Mouse (Mus musculus) intestine, postnatal 0 days (tissue): ENCODE results near the gene Kank1. TPM values are rescaled to one million over a fixed set of nuclear protein-coding genes. Genes with fewer than 3 reads are reported as not detected.
A peak's percentile ranks its signal among the peaks of the same experiment; 100 is the strongest.

ENCODE experiments used
- ATAC-seq: fragments of 200-750 bp; cut with Nextera tagmentation; 2 replicates; pipeline ENCODE4 v1.8.0; 2017; ENCODE audit warnings: mild to moderate bottlenecking, moderate TSS enrichment, moderate library complexity
- H3K27ac ChIP-seq: fragments of 300-500 bp; sonication (generic); 2 replicates; pipeline ENCODE4 v1.5.1; 2014; ENCODE audit warnings: mild to moderate bottlenecking, low read depth, low read length, moderate library complexity
- H3K27me3 ChIP-seq: fragments of 300-500 bp; sonication (generic); replicated peaks from 2 replicates; pipeline ENCODE4 v1.6.1; 2014; ENCODE audit warnings: low read length, mixed read lengths; ENCODE audit not compliant: control insufficient read depth, insufficient read depth
- H3K36me3 ChIP-seq: fragments of 300-500 bp; sonication (generic); 2 replicates; pipeline ENCODE4 v1.6.1; 2014; ENCODE audit warnings: mild to moderate bottlenecking, moderate library complexity; ENCODE audit not compliant: control insufficient read depth, insufficient read depth
- H3K4me1 ChIP-seq: fragments of 300-500 bp; sonication (generic); replicated peaks from 2 replicates; pipeline ENCODE4 v1.6.1; 2014; ENCODE audit warnings: antibody characterized with exemption, low read length, mixed read lengths; ENCODE audit not compliant: control insufficient read depth, insufficient read depth
- H3K4me2 ChIP-seq: fragments of 300-500 bp; sonication (generic); replicated peaks from 2 replicates; pipeline ENCODE4 v1.6.1; 2014; ENCODE audit warnings: low read depth, mild to moderate bottlenecking, moderate library complexity
- H3K4me3 ChIP-seq: fragments of 300-500 bp; sonication (generic); 2 replicates; pipeline ENCODE4 v1.5.1; 2014; ENCODE audit warnings: low read depth, low read length
- H3K9ac ChIP-seq: fragments of 300-500 bp; sonication (generic); 2 replicates; pipeline ENCODE4 v1.6.1; 2014; ENCODE audit warnings: mild to moderate bottlenecking, low read depth, low read length
- H3K9me3 ChIP-seq: fragments of 300-500 bp; sonication (generic); 2 replicates; pipeline ENCODE4 v1.6.1; 2016; ENCODE audit warnings: mixed run types; ENCODE audit not compliant: control insufficient read depth
- CTCF ChIP-seq: sonication (generic); IDR thresholded peaks from 2 replicates; pipeline ENCODE4 v1.5.1; 2016; ENCODE audit warnings: low read depth, mild to moderate bottlenecking, control low read depth, antibody characterized with exemption, moderate library complexity
- WGBS: fragments of 180-500 bp; shearing (Covaris S2); extraction: QIAGEN DNeasy Blood & Tissue Kit; methylation state at CpG from one replicate; pipeline ENCODE4 v1.1.7; 2014; 5-methylcytosine and 5-hydroxymethylcytosine counted together
- polyA plus RNA-seq: library from polyadenylated mRNA; unstranded; fragments of >200 nt; fragmentation: Nextera tagmentation; extraction: Ambion mirVana; gene quantifications from 2 replicates; pipeline ENCODE4 v1.2.1, GENCODE M21; 2015

Gene Kank1
- polyA plus RNA-seq, 1 experiment from 2014 or later: 6.0 TPM

- no peak overlapping the region for H3K27ac ChIP-seq
- WGBS: 40% methylated on average over 23 of the region's 23 CpGs
Observed at GRCm38 (mm10) chr19:25207731-25208361, 28.9 kb upstream of the Kank1 start.

GRCm38 (mm10) chr19:25208596-25209110, 28.1 kb upstream of the Kank1 start:
- no peaks in the 10 kb centered on the region for H3K4me1 ChIP-seq
- no peak overlapping the region for H3K27ac ChIP-seq
- H3K9me3 ChIP-seq: no peaks in the 10 kb centered on the region
- 90% methylated on average over 11 of the region's 11 CpGs for WGBS
- H3K9ac ChIP-seq: no peak overlapping the region
- TF ChIP-seq CTCF: no peak
- no peak overlapping the region for H3K4me2 ChIP-seq
- no peaks in the 10 kb centered on the region for H3K36me3 ChIP-seq
- no peaks in the 10 kb centered on the region for H3K27me3 ChIP-seq
- no peak overlapping the region for H3K4me3 ChIP-seq
- ATAC-seq: no peak

More at GRCm38 (mm10) chr19:25207731-25208361, 28.9 kb upstream of the Kank1 start:
- H3K36me3 ChIP-seq: no peaks in the 10 kb centered on the region
- no peak overlapping the region for H3K4me3 ChIP-seq
- no peaks in the 10 kb centered on the region for H3K27me3 ChIP-seq
- H3K4me2 ChIP-seq: no peak overlapping the region
- no peak for TF ChIP-seq CTCF
- no peaks in the 10 kb centered on the region for H3K4me1 ChIP-seq
- H3K9me3 ChIP-seq: no peaks in the 10 kb centered on the region
- ATAC-seq: no peak
- no peak overlapping the region for H3K9ac ChIP-seq

GRCm38 (mm10) chr19:25220611-25221010, 16.2 kb upstream of the Kank1 start:
- H3K36me3 ChIP-seq: no peaks in the 10 kb centered on the region
- H3K9me3 ChIP-seq: no peaks in the 10 kb centered on the region
- H3K4me2 ChIP-seq: no peak overlapping the region
- H3K9ac ChIP-seq: no peak overlapping the region
- TF ChIP-seq CTCF: no peak
- no peaks in the 10 kb centered on the region for H3K27me3 ChIP-seq
- H3K27ac ChIP-seq: peak overlapping the region; percentile 60
- H3K4me1 ChIP-seq: no peaks in the 10 kb centered on the region
- ATAC-seq: peak; percentile 74
- no peak overlapping the region for H3K4me3 ChIP-seq
- WGBS: 42% methylated on average over 2 of the region's 2 CpGs

- Histone ChIP-seq H3K4me1 (no peaks in the 10 kb centered on the region), H3K9me3 (no peaks in the 10 kb centered on the region), H3K4me2 (no peak overlapping the region), H3K27me3 (no peaks in the 10 kb centered on the region), H3K9ac (no peak overlapping the region), H3K36me3 (no peaks in the 10 kb centered on the region), H3K4me3 (no peak overlapping the region), H3K27ac (no peak overlapping the region)
- TF ChIP-seq CTCF: no peak
- no peak for ATAC-seq
- WGBS: 58% methylated on average over 9 of the region's 9 CpGs
Observed at GRCm38 (mm10) chr19:25221964-25222640, 14.7 kb upstream of the Kank1 start.

GRCm38 (mm10) chr19:25230058-25230974, 6.5 kb upstream of the Kank1 start:
- Histone ChIP-seq H3K36me3 (no peaks in the 10 kb centered on the region), H3K27ac (no peak overlapping the region), H3K4me2 (no peak overlapping the region), H3K4me3 (no peak overlapping the region), H3K27me3 (no peaks in the 10 kb centered on the region), H3K9ac (no peak overlapping the region), H3K9me3 (no peaks in the 10 kb centered on the region), H3K4me1 (0 out of 2 replicates have a peak, but pooled peaks cover 2% of the 10 kb centered on the region)
- 80% methylated on average over 4 of the region's 4 CpGs for WGBS
- ATAC-seq: no peak
- no peak for TF ChIP-seq CTCF

GRCm38 (mm10) chr19:25230975-25231334, 5.8 kb upstream of the Kank1 start:
- TF ChIP-seq CTCF: no peak
- Histone ChIP-seq H3K4me3 (no peak overlapping the region), H3K36me3 (no peaks in the 10 kb centered on the region), H3K9me3 (no peaks in the 10 kb centered on the region), H3K4me2 (no peak overlapping the region), H3K4me1 (0 out of 2 replicates have a peak, but pooled peaks cover 2% of the 10 kb centered on the region), H3K27me3 (no peaks in the 10 kb centered on the region), H3K9ac (no peak overlapping the region), H3K27ac (no peak overlapping the region)
- ATAC-seq: no peak
- 59% methylated on average over 4 of the region's 4 CpGs for WGBS
